Mouse (Mus musculus) thymus, postnatal 36 days (tissue): Measurements from ENCODE around the gene Pdzd2.

Source experiments
- DNase-seq, 2 experiments: peaks; one replicate each; pipeline ENCODE4 v3.0.0; 2022; ENCODE audit warnings: mixed read lengths in 2 of 2

The Pdzd2 gene

GRCm38 (mm10) chr15:12732613-12733012, 7.1 kb downstream of the Pdzd2 start:
- no peak for DNase-seq

GRCm38 (mm10) chr15:12728381-12728780, 11.3 kb downstream of the Pdzd2 start:
- no peak for DNase-seq

GRCm38 (mm10) chr15:12725256-12725655, 14.5 kb downstream of the Pdzd2 start:
- DNase-seq = no peak

DNA sequence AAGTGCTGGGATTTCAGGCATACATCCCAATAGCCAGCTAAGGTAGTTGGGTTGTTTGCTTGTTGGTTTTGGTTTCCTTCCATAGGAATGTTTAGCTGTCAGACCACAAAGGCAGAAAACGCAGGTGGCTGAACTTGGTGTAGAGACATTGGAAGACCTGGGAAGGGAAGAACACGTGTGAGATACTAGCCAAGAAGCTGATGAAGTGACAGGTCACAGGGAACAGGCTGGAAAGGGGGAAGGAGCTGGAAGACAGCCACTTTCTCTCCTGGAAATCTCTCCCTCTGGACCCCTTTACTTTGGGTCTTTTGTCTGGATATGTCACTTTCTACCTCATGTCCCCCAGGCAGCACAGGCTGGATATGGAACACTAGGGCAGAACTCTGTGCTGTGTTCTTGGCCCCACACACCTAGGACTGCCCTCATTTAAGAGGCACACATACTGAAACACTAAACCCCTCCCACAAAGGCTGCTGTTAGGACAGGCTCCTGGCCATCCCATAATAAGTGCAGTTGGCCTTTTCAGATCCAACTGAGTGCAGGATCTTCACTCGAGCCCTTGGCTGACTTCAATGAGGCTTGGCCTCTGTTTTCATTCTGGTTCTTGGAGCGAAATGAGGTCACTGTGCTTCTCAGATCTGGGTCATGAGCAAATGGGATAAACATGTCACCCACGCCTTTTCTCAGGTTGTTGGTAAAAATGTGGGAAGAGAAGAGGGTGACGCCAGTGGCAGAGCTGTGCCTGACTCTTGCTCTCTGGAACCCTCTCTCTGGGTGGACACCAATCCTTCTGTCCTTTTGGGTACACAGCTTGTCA, 17.8 kb downstream of the Pdzd2 start:
- no peak for DNase-seq

- DNase-seq = no peak
These were observed 20.9 kb downstream of the Pdzd2 start for GRCm38 (mm10) chr15:12718819-12719218.

- no peak for DNase-seq
These were observed 22.3 kb downstream of the Pdzd2 start for GRCm38 (mm10) chr15:12717410-12717809.

DNA sequence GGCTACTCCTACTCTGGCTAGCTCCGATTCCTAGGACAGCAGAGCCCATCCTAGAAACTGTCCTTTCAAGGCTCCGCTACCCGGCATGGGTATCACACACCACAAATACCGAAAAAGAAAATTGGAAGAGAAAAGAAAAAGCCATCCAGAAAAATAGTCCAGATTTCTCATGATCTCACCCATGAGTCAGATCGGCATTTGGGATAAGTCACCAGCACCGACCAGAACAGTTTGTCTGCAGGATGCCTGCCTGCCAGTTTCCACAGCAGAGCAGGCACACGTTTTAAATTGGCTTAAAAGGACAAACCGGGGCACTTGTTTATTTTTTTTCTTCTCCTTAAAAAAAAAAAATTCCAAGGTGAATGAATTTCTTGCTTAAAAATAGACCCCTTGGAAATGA, 22.8 kb downstream of the Pdzd2 start:
- no peak for DNase-seq

- no peak for DNase-seq
These were observed 25.4 kb downstream of the Pdzd2 start for GRCm38 (mm10) chr15:12714322-12714721.

GRCm38 (mm10) chr15:12713216-12713615, 26.5 kb downstream of the Pdzd2 start:
- DNase-seq = no peak

GRCm38 (mm10) chr15:12710036-12710435, 29.7 kb downstream of the Pdzd2 start:
- no peak for DNase-seq

- no peak for DNase-seq
These were observed 31.4 kb downstream of the Pdzd2 start for GRCm38 (mm10) chr15:12708297-12708696.

DNA sequence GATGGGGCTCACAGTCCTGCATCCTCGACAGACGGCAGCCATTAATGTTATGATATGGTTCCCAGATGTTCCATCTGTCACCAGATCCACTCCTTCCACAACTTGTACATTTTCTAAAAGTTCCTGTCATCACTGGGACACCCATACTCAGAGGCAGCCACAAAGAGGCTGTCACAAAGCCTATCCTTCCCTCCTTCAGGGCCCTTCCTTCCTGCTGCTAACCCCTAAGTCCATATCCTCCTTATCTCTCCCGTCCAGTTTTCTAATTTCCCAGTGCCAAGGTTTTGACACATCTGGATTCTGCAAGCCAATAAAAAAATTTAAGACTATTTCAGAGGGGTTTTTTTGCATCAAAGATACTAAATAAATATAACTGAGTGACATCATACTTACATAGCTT, 32.8 kb downstream of the Pdzd2 start:
- DNase-seq = no peak

DNA sequence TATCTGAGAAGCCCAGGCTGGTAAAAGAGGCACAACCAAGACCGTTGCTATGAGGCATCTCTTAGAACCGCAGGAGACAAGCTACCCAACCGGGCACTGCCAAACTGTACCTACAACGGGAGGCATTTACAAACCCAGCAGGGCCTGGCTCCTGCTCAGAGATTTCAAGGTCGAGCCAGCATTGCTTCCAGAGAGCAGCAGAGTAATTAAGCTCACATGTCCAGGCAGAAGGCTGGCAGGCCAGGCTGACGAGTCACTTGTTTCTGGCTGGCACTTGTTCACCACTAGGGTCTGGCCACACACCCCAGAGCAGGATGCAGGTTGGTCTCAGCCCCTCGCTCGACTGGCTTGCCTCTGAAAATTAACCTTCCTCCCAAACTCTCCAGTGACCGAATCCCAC, 39.4 kb downstream of the Pdzd2 start:
- DNase-seq = no peak

DNA sequence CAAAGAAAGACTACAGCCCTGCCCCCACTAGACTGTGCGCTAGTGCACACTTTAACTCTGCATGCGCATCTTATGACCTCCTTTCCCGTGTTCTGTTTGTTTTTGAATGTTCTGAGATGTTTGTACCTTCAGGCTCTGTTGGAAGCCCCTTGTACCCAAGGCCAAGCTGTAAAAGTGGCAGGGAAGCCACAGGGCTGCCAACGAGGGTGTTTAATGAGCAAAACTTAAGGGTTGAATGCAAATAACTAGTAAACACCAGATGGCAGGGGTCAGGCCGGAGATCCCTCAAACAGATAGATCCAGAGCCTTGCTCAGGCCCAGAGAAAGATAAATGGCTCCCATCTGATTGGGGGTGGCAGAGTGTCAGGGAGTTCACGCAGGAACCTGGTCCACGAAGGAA, 42.0 kb downstream of the Pdzd2 start:
- DNase-seq = no peak

DNA sequence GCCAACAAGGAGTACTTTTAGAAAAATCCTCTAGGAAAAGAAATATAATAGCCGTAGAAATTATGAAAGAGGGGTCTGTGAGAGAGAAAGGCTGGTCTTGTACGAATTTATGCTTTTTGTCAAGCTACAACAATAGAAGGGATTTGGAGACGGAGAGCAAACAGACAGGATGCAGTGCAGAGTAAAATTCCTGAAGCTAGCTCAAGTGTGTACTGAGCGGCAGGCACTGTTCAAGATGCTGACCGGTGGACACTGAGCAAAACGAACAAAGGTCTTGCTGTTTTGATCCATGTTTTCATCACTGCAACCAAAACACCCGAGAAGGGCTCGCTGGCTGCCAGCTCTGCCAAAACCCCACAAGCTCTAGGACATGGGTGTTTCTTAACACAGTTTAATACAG, 42.8 kb downstream of the Pdzd2 start:
- no peak for DNase-seq

- no peak for DNase-seq
These were observed 49.9 kb downstream of the Pdzd2 start for GRCm38 (mm10) chr15:12689716-12690381.

DNA sequence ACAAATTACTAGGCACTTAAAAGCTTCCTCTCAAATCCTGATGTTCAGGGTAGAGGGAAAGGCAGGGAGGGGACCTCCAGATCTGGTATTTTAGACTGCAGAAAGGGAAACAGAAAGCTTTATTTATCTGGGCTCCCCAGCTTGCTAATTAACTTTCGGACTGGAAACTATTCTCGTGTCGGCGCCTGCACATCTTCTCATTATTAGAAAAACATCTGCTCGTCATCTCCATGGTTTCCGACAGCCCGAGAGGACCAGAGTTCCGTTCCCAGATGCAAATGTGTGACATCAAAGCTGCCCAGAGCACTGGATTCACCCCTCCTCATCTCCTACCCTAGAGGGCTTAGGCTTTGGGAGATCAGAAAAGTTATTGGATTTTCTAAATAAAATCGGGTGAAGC, 57.2 kb downstream of the Pdzd2 start:
- no peak for DNase-seq

DNA sequence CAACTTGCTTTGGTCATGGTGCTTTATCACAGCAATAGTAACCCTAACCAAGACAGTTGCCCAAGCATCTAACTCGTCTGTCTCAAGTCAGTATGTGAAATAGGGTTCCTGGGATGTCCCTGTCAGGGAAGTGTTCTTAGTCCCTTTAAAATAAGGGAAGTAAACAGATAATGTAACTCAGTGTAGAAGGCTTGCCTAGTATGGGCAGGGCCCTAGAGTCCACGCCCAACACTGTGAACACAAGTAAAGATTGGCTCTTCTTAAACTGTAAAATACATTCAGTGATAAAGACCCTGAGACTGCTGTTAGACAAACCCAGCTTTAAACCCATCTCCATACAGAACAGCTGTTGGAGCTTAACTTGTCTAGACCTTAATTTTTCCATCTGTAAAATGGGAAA, 57.8 kb downstream of the Pdzd2 start:
- no peak for DNase-seq

DNA sequence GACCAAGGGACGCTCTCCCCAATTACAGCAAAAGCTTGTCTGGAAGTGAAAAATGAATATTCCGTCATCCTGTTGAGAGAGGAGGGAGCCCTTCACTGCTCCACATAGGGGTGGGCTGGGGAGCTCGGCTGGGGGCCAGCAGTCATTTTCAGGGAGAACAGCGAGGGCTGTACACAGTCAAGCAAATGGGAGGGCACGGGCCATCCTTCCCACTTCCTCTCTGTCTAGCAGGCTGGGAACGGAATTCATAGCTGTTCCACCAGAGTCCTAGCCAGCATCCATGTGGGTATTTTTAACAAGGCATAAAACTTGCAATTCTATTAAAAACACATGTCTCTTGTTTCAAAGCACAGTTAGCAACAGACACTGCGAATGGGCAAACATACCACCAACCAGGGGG, 59.0 kb downstream of the Pdzd2 start:
- DNase-seq = no peak

DNA sequence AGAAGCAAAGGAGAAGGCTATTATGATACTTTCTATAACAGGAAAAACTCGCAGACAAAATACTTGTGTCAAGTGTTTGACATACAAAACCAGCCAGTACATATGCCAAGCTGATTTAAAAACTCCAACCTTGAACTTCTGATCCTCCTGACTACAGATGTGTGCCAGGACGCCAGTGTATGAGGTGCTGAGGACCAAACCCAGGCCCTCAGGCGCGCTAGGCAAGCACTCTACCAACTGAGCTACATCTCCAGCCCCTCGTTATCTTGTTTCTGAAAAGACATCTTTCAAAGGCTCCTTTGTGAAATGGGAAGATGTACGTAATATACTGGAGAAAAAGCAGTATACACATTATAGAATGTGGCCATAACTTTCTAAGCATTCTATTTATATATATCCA, 59.7 kb downstream of the Pdzd2 start:
- no peak for DNase-seq

GRCm38 (mm10) chr15:12678540-12679112, 61.1 kb downstream of the Pdzd2 start:
- DNase-seq = no peak

DNA sequence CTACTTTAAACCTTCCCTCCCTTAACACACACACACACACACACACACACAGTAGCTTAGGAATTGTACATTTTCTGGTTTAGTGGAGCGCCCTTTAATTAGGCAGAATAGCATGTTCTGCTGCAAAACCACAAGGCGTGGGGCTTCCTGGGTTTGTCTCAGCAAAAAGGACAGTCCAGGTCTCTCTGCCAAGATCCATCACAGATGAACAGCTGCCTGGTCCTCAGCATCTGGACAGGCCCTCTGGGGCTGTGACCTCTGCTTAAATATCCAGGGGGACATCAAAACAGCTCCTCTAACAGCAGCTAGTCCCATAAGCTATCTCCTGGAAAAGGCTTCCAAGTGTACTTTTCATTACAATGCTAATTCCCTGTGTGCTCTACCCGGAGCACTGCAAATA, 64.4 kb downstream of the Pdzd2 start:
- DNase-seq = no peak

DNA sequence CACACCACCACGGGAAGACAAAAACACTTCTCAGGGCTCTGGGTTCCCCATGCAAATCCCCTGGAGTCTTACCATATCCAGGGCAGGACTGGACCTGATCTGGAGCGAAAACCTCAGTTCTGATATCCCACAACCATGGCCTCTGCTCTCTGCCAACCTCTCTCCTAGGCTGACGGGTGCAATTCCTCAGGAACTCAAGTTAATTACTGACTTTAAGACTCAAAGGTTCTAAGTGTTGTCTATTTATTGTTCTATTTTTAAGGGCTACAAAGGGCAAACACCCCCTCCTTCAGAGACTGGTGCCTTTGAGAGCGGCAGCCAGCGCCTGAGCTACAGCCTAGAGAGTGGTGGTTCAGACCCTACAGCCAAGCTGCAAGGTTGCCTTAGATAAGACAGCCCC, 65.7 kb downstream of the Pdzd2 start:
- no peak for DNase-seq
